Mouse (Mus musculus) small intestine, adult 2 months (tissue): ENCODE results near the gene Adamts6.

Experiments
- CTCF ChIP-seq: fragments of 200-500 bp; IDR thresholded peaks from 2 replicates; pipeline ENCODE4 v1.5.1; 2012; ENCODE audit warnings: low read depth, mild to moderate bottlenecking, control low read depth, inconsistent platforms, low read length, moderate library complexity, mixed read lengths; ENCODE audit not compliant: insufficient replicate concordance, insufficient read length; ENCODE audit errors: extremely low read depth
- POLR2A ChIP-seq: fragments of 200-500 bp; IDR thresholded peaks from 2 replicates; pipeline ENCODE4 v1.6.1; 2012; ENCODE audit warnings: low read depth, mild to moderate bottlenecking, control low read depth, inconsistent platforms, low read length, moderate library complexity

GRCm38 (mm10) chr13:104499116-104500040 lies 211.7 kb downstream of the Adamts6 start:
- TF ChIP-seq POLR2A (no peak), CTCF (no peak)
